Mouse (Mus musculus) E14TG2a.4 (cell line): ENCODE results near the gene Syncrip.

ENCODE experiments used
- CTCF ChIP-seq: conservative IDR thresholded peaks from 2 replicates; pipeline ENCODE4 v1.5.1; 2014; ENCODE audit warnings: low read length
- NANOG ChIP-seq: IDR thresholded peaks from 2 replicates; pipeline ENCODE4 v1.6.1; 2014; ENCODE audit warnings: borderline replicate concordance, low read length, mixed read lengths
- POU5F1 ChIP-seq: IDR thresholded peaks from 2 replicates; pipeline ENCODE4 v1.6.1; 2014; ENCODE audit warnings: low read length, borderline replicate concordance

DNA sequence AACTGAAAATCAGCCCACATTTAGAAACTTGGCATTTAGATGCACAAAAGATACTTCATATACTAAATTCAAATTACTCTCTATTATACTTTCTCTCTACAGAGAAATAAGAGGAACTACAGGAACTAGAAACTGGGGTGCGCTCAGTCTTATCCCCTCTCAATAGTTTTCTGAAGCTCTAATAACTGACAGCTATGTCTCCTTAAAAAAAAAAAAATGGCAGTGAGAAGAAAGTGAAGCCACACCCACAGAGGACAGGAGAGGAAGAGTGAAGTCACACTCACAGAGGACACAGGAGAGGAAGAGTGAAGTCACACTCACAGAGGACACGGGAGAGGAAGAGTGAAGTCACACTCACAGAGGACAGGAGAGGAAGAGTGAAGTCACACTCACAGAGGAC is 58.0 kb downstream of the Syncrip start:
- no peak for TF ChIP-seq CTCF
- no peak for TF ChIP-seq POU5F1
- TF ChIP-seq NANOG, result no peak
